In genomic region chr10:4265641-4266040, GRCm38 (mm10) we compare ENCODE assay signal across 7 mouse cellular contexts. TPM values are rescaled to one million over a fixed set of nuclear protein-coding genes. Genes with fewer than 3 reads are reported as not detected.
A peak's percentile ranks its signal among the peaks of the same experiment; 100 is the strongest.
DNase-seq lines count a peak whose midpoint lies in the region; ATAC-seq and TF ChIP-seq lines count a peak whose summit lies in the region.

No protein-coding gene starts in this region.

- H3K36me3 ChIP-seq in forebrain, embryonic 11.5 days (ENCODE audit: control insufficient read depth, insufficient read depth, low read length) = no peaks in the 10 kb centered on the region
- H3K36me3 ChIP-seq in midbrain, embryonic 16.5 days (ENCODE audit: control insufficient read depth, insufficient read depth, low read length) = no peaks in the 10 kb centered on the region

- intact Hi-C loops in heart, postnatal 10 days (cut with DNase I) = no loop called here
- intact Hi-C loops in left cerebral cortex, adult 2 months (cut with DNase I) = loop anchor here (5.0 kb wide), 1 partner anchor 67 kb away; no protein-coding TSS in a partner anchor

- 2% methylated on average over 13 of the region's 13 CpGs for WGBS in forebrain, embryonic 11.5 days
- under 1% methylated on average over 13 of the region's 13 CpGs for WGBS in midbrain, embryonic 16.5 days

- peak; percentile 46 for DNase-seq in NIH3T3 (ENCODE audit: low read depth)
- peak; percentile 68 for DNase-seq in brain, embryonic 14.5 days (ENCODE audit: low read depth)
- DNase-seq in forebrain, embryonic 11.5 days (ENCODE audit: low spot score) = peak; percentile 70
- peak; percentile 27 to 47 for DNase-seq in heart, postnatal 10 days
- peak; percentile 16 to 20 for DNase-seq in left cerebral cortex, adult 2 months (ENCODE audit: extremely low spot score in 1 of 2, low spot score in 2 of 2)

- H3K4me1 ChIP-seq in forebrain, embryonic 11.5 days (replicated peaks; ENCODE audit: control insufficient read depth, insufficient read depth, low read length) = no peaks in the 10 kb centered on the region; the same call in 1 of the 2 replicates
- peaks cover 3% of the 10 kb centered on the region; the same call in 1 of the 2 replicates for H3K4me1 ChIP-seq in midbrain, embryonic 16.5 days (ENCODE audit: control insufficient read depth, insufficient read depth, low read length)

- peak overlapping the region; percentile 79 for H3K9ac ChIP-seq in forebrain, embryonic 11.5 days (ENCODE audit: low read length)
- H3K9ac ChIP-seq in midbrain, embryonic 16.5 days (ENCODE audit: low read depth, low read length) = peak overlapping the region; percentile 86

- TF ChIP-seq POLR2A in brain, embryonic 14.5 days (IDR thresholded peaks at IDR 0.05; ENCODE audit: borderline replicate concordance, extremely low read depth, insufficient read depth, insufficient read length, poor library complexity, severe bottlenecking) = no peak

- peak overlapping the region; percentile 69 for H3K4me3 ChIP-seq in forebrain, embryonic 11.5 days (ENCODE audit: low read depth, low read length)
- peak overlapping the region; percentile 73 for H3K4me3 ChIP-seq in left cerebral cortex, adult 2 months
- H3K4me3 ChIP-seq in midbrain, embryonic 16.5 days (ENCODE audit: low read depth, low read length) = peak overlapping the region; percentile 79

- H3K4me2 ChIP-seq in forebrain, embryonic 11.5 days (ENCODE audit: low read depth, low read length, severe bottlenecking) = peak overlapping the region; percentile 92
- peak overlapping the region; percentile 73 for H3K4me2 ChIP-seq in midbrain, embryonic 16.5 days (ENCODE audit: low read length)

- no peak for TF ChIP-seq CTCF in brain, embryonic 14.5 days (IDR thresholded peaks at IDR 0.05; ENCODE audit: borderline replicate concordance, extremely low read depth, insufficient read depth, insufficient read length)
- TF ChIP-seq CTCF in left cerebral cortex, adult 2 months (IDR thresholded peaks at IDR 0.05) = no peak

- H3K27me3 ChIP-seq in forebrain, embryonic 11.5 days (ENCODE audit: control insufficient read depth, insufficient read depth, low read length) = no peaks in the 10 kb centered on the region
- H3K27me3 ChIP-seq in midbrain, embryonic 16.5 days (ENCODE audit: control insufficient read depth, insufficient read depth, low read depth, low read length) = no peaks in the 10 kb centered on the region

- no peak overlapping the region for H3K27ac ChIP-seq in forebrain, embryonic 11.5 days (ENCODE audit: low read depth, low read length)
- peak overlapping the region; percentile 77 for H3K27ac ChIP-seq in left cerebral cortex, adult 2 months
- peak overlapping the region; percentile 73 for H3K27ac ChIP-seq in midbrain, embryonic 16.5 days (ENCODE audit: low read length)

- peak; percentile 72 for ATAC-seq in forebrain, embryonic 11.5 days (replicated peaks; ENCODE audit: low FRiP score)
- ATAC-seq in midbrain, embryonic 16.5 days = peak; percentile 85
- no peak for ATAC-seq in megakaryocyte-erythroid progenitor cell, adult 5-6 weeks (replicated peaks; ENCODE audit: low FRiP score, low TSS enrichment, poor library complexity, severe bottlenecking)

- H3K9me3 ChIP-seq in forebrain, embryonic 11.5 days (ENCODE audit: control insufficient read depth, low read length) = no peaks in the 10 kb centered on the region
- no peaks in the 10 kb centered on the region for H3K9me3 ChIP-seq in midbrain, embryonic 16.5 days (replicated peaks; ENCODE audit: control insufficient read depth, low read length, poor library complexity, severe bottlenecking)

RNA-seq across cellular contexts. Expression of gene Akap12, which starts 0.5 kb away (rescaled TPM):
- polyA plus RNA-seq in brain, embryonic 14.5 days (2012; rRNA removed) = 12.5 and 37.3 TPM in 2 replicates
- 39.1 and 43.0 TPM in 2 replicates for polyA plus RNA-seq in forebrain, embryonic 11.5 days (2014; fragmentation: Nextera tagmentation; extraction: Ambion mirVana)
- total RNA-seq in heart, postnatal 10 days (2021) = 10 to 100 TPM; 62.8 to 68.4 TPM
- 10 to 100 TPM; 17.2 to 19.9 TPM for total RNA-seq in left cerebral cortex, adult 2 months (2021)
- 44.7 and 45.1 TPM in 2 replicates for polyA plus RNA-seq in midbrain, embryonic 16.5 days (2015; fragmentation: Nextera tagmentation; extraction: Ambion mirVana)
- total RNA-seq in megakaryocyte-erythroid progenitor cell, adult 5-6 weeks (2014; fragmentation: Nextera tagmentation) = 3.9 TPM in 1 of 2 replicates, not detected in the other
- 0.09 TPM in 1 of 2 replicates, not detected in the other for total RNA-seq in megakaryocyte-erythroid progenitor cell, adult 5-6 weeks (2017)

Comparison
In these comparisons a context has a peak if more than half of its experiments do, and no peak if none do; other contexts are left out.
1. DNase-seq: peak in every context shown above with its lines; median percentile 70 in forebrain, embryonic 11.5 days; 68 in brain, embryonic 14.5 days; 46 in NIH3T3; 37 in heart, postnatal 10 days; 18 in left cerebral cortex, adult 2 months.